Mouse (Mus musculus) liver, postnatal 0 days (tissue): Measurements from ENCODE around the gene Strn3.

Experiments used
- CTCF ChIP-seq: sonication (generic); IDR thresholded peaks from 2 replicates; pipeline ENCODE4 v1.5.1; 2016; ENCODE audit warnings: antibody characterized with exemption, low read depth
- EP300 ChIP-seq: IDR thresholded peaks from 2 replicates; pipeline ENCODE4 v1.6.1; 2016; ENCODE audit warnings: antibody characterized with exemption, low read depth, mild to moderate bottlenecking

DNA sequence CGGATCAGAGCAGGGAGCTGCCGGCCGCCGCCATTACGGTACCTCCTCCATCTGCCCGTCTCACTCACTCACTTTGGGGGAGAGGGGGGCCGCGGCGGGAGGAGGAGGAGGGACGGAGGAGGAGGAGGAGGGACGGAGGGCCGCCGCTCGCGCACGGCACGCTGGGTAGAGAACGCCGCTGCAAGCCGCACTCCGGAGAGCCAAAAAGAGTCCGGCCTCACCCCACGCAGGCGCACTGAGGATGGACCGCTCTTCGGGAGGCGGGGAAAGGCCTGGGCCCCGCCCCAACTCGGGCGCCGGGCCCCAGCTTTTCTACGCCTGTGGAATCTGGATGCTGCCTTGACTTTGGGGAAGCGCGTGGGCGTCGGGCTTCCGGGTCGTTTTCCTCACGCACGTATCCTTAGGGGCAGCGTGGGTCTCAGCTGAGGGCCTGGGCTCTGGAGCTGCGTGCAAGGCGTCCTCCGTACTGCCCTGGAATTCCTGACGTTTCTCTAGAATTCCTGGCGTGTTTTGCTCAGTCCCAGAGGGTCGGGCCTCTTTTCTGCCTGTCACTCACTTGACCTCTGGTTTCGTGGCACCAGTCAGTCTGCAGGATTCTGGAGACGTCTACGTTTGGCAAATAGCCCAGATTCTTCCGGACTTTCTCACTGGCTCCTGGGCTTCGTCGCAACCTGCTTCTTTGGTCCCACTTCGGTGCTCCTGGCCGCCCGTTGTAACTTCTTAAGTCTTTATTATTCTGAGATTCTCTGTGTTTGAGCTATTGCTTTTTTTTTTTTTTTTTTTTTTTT, at the start of gene Strn3:
- TF ChIP-seq EP300 (no peak), CTCF (no peak)
